Comparison of ENCODE assay signal across 10 mouse cellular contexts in genomic region chr4:62781309-62781800, GRCm38 (mm10).
A peak's percentile ranks its signal among the peaks of the same experiment; 100 is the strongest.
DNase-seq lines count a peak whose midpoint lies in the region; ATAC-seq and TF ChIP-seq lines count a peak whose summit lies in the region.
"Had no signal": no experiment of that assay in that cellular context is flagged by ENCODE, and none has a peak within 500 bp of the region (broad histone marks: within the 10 kb centered on the region; RNA-seq: fewer than 3 reads in every experiment).

No protein-coding gene starts in this region.

- H3K79me2 ChIP-seq in heart, adult 2 months (replicated peaks; ENCODE audit: control insufficient read depth, insufficient read depth, low read length), result no peaks in the 10 kb centered on the region

- H3K9ac ChIP-seq in forebrain, embryonic 14.5 days (ENCODE audit: low read length), result 0 out of 2 replicates have a peak overlapping the region, but pooled peaks have one; percentile 56
- H3K9ac ChIP-seq in neural tube, embryonic 13.5 days, result peak overlapping the region; percentile 58
- H3K9ac ChIP-seq in liver, postnatal 0 days (replicated peaks), result no peak overlapping the region
- H3K9ac ChIP-seq in heart, adult 2 months (ENCODE audit: low read depth, low read length), result no peak overlapping the region

- no peak for DNase-seq in forebrain, embryonic 14.5 days (ENCODE audit: low spot score)
- peak; percentile 40 for DNase-seq in limb, embryonic 10.5 days (ENCODE audit: low spot score)
- no peak for DNase-seq in adrenal gland, postnatal 25 days
- DNase-seq in liver, postnatal 0 days, result no peak
- no peak for DNase-seq in heart, adult 2 months

- intact Hi-C loops in heart, adult 2 months (cut with DNase I), result loop anchor here (2.0 kb wide), 1 partner anchor 99 kb away; no protein-coding TSS in a partner anchor

- peaks cover 16% of the 10 kb centered on the region for H3K4me1 ChIP-seq in megakaryocyte, embryonic 14.5 days
- H3K4me1 ChIP-seq in forebrain, embryonic 14.5 days (ENCODE audit: control insufficient read depth, insufficient read depth, low read length), result peaks cover 2% of the 10 kb centered on the region; the same call in 1 of the 2 replicates
- peaks cover 18% of the 10 kb centered on the region for H3K4me1 ChIP-seq in limb, embryonic 10.5 days
- peaks cover 13% of the 10 kb centered on the region for H3K4me1 ChIP-seq in neural tube, embryonic 13.5 days (replicated peaks)
- H3K4me1 ChIP-seq in liver, postnatal 0 days (ENCODE audit: insufficient read depth), result no peaks in the 10 kb centered on the region
- no peaks in the 10 kb centered on the region for H3K4me1 ChIP-seq in heart, adult 2 months (ENCODE audit: control insufficient read depth, insufficient read depth, low read length)

- H3K36me3 ChIP-seq in megakaryocyte, embryonic 14.5 days (replicated peaks; ENCODE audit: low read length), result no peaks in the 10 kb centered on the region
- no peaks in the 10 kb centered on the region for H3K36me3 ChIP-seq in forebrain, embryonic 14.5 days (ENCODE audit: control insufficient read depth, insufficient read depth, low read length)
- no peaks in the 10 kb centered on the region for H3K36me3 ChIP-seq in limb, embryonic 10.5 days
- no peaks in the 10 kb centered on the region for H3K36me3 ChIP-seq in neural tube, embryonic 13.5 days
- H3K36me3 ChIP-seq in liver, postnatal 0 days (replicated peaks; ENCODE audit: insufficient read depth, low read length), result no peaks in the 10 kb centered on the region
- no peaks in the 10 kb centered on the region for H3K36me3 ChIP-seq in heart, adult 2 months (ENCODE audit: control insufficient read depth, insufficient read depth, low read length)

- 41% methylated on average over 8 of the region's 8 CpGs for WGBS in forebrain, embryonic 14.5 days
- 20% methylated on average over 8 of the region's 8 CpGs for WGBS in limb, embryonic 10.5 days
- WGBS in neural tube, embryonic 13.5 days, result 9% methylated on average over 8 of the region's 8 CpGs
- 35% methylated on average over 8 of the region's 8 CpGs for WGBS in liver, postnatal 0 days (ENCODE audit: insufficient replicate concordance)
- WGBS in heart, adult 2 months, result 53% methylated on average over 8 of the region's 8 CpGs

- no peak for ATAC-seq in megakaryocyte, adult 5-6 weeks (ENCODE audit: poor library complexity, severe bottlenecking)
- no peak for ATAC-seq in forebrain, embryonic 14.5 days
- peak; percentile 29; the same call in 1 of the 2 replicates for ATAC-seq in neural tube, embryonic 13.5 days (ENCODE audit: low read depth)
- ATAC-seq in liver, postnatal 0 days, result no peak

- TF ChIP-seq POLR2A in heart, adult 2 months (IDR thresholded peaks at IDR 0.05; ENCODE audit: insufficient read depth, low read depth, low read length), result no peak

- peak overlapping the region; percentile 6 for H3K4me3 ChIP-seq in megakaryocyte, embryonic 14.5 days (replicated peaks)
- no peak overlapping the region for H3K4me3 ChIP-seq in forebrain, embryonic 14.5 days (ENCODE audit: low read depth, low read length)
- peak overlapping the region; percentile 55; the same call in 1 of the 2 replicates for H3K4me3 ChIP-seq in limb, embryonic 10.5 days
- peak overlapping the region; percentile 37; the same call in 1 of the 2 replicates for H3K4me3 ChIP-seq in neural tube, embryonic 13.5 days
- no peak overlapping the region for H3K4me3 ChIP-seq in liver, postnatal 0 days (ENCODE audit: low read depth, low read length)
- H3K4me3 ChIP-seq in heart, adult 2 months, result no peak overlapping the region
- H3K4me3 ChIP-seq: myocyte had no signal

- H3K4me2 ChIP-seq in forebrain, embryonic 14.5 days (ENCODE audit: low read length), result peak overlapping the region; percentile 61; the same call in 1 of the 2 replicates
- H3K4me2 ChIP-seq in neural tube, embryonic 13.5 days, result peak overlapping the region; percentile 60
- no peak overlapping the region for H3K4me2 ChIP-seq in liver, postnatal 0 days (ENCODE audit: low read depth, low read length)

- no peak overlapping the region for H3K27ac ChIP-seq in forebrain, embryonic 14.5 days (ENCODE audit: low read depth, low read length)
- no peak overlapping the region for H3K27ac ChIP-seq in limb, embryonic 10.5 days
- H3K27ac ChIP-seq in neural tube, embryonic 13.5 days (replicated peaks), result peak overlapping the region; percentile 3; the same call in 1 of the 2 replicates
- H3K27ac ChIP-seq in liver, postnatal 0 days (ENCODE audit: low read depth), result no peak overlapping the region
- no peak overlapping the region for H3K27ac ChIP-seq in heart, adult 2 months
- H3K27ac ChIP-seq: stomach, postnatal 0 days had no signal

- peaks cover 80% of the 10 kb centered on the region for H3K27me3 ChIP-seq in megakaryocyte, embryonic 14.5 days (replicated peaks)
- no peaks in the 10 kb centered on the region for H3K27me3 ChIP-seq in forebrain, embryonic 14.5 days (replicated peaks; ENCODE audit: control insufficient read depth, insufficient read depth, low read length)
- peaks cover 19% of the 10 kb centered on the region for H3K27me3 ChIP-seq in limb, embryonic 10.5 days (ENCODE audit: low read depth, poor library complexity, severe bottlenecking)
- peaks cover 15% of the 10 kb centered on the region for H3K27me3 ChIP-seq in neural tube, embryonic 13.5 days
- 0 out of 2 replicates have a peak, but pooled peaks cover 3% of the 10 kb centered on the region for H3K27me3 ChIP-seq in liver, postnatal 0 days (ENCODE audit: insufficient read depth, low read length)
- no peaks in the 10 kb centered on the region for H3K27me3 ChIP-seq in heart, adult 2 months (ENCODE audit: control insufficient read depth, insufficient read depth, low read length)

- TF ChIP-seq CTCF in liver, postnatal 0 days (IDR thresholded peaks at IDR 0.05; ENCODE audit: low read depth), result no peak
- no peak for TF ChIP-seq CTCF in heart, adult 2 months (IDR thresholded peaks at IDR 0.05)

- peaks cover 4% of the 10 kb centered on the region for H3K9me3 ChIP-seq in megakaryocyte, embryonic 14.5 days
- no peaks in the 10 kb centered on the region for H3K9me3 ChIP-seq in forebrain, embryonic 14.5 days (replicated peaks; ENCODE audit: control insufficient read depth, low read length)
- no peaks in the 10 kb centered on the region for H3K9me3 ChIP-seq in limb, embryonic 10.5 days (replicated peaks)
- no peaks in the 10 kb centered on the region for H3K9me3 ChIP-seq in neural tube, embryonic 13.5 days
- H3K9me3 ChIP-seq in liver, postnatal 0 days (ENCODE audit: low read length), result no peaks in the 10 kb centered on the region

- no peak for TF ChIP-seq EP300 in liver, postnatal 0 days (IDR thresholded peaks at IDR 0.05; ENCODE audit: low read depth)
- TF ChIP-seq EP300 in heart, adult 2 months (IDR thresholded peaks at IDR 0.05; ENCODE audit: insufficient read depth, low read depth, low read length), result no peak

Comparison
In these comparisons a context has a peak if more than half of its experiments do, and no peak if none do; other contexts are left out.
1. H3K4me3 ChIP-seq: peak in megakaryocyte, embryonic 14.5 days (single experiment), limb, embryonic 10.5 days (single experiment) and neural tube, embryonic 13.5 days (single experiment); none in forebrain, embryonic 14.5 days (single experiment), liver, postnatal 0 days (single experiment) and heart, adult 2 months (single experiment).
2. H3K9ac ChIP-seq: peak in forebrain, embryonic 14.5 days (single experiment) and neural tube, embryonic 13.5 days (single experiment); none in liver, postnatal 0 days (single experiment) and heart, adult 2 months (single experiment).